Mouse (Mus musculus): ENCODE data around the gene Hlf. TPM values are rescaled to one million over a fixed set of nuclear protein-coding genes. Genes with fewer than 3 reads are reported as not detected.

Hlf gene
- polyA plus RNA-seq, 1 experiment: 0.54 TPM

- TF ChIP-seq POLR2A (IDR thresholded peaks at IDR 0.05; ENCODE audit: low read depth, low read length) (no peak), CTCF (IDR thresholded peaks at IDR 0.05; ENCODE audit: extremely low read depth, insufficient read depth, insufficient read length, insufficient replicate concordance) (peak; percentile 45; the same call in 1 of the 2 replicates)
- Histone ChIP-seq H3K27me3 (ENCODE audit: control insufficient read depth, insufficient read depth, low read length) (no peaks in the 10 kb centered on the region), H3K27ac (ENCODE audit: insufficient read depth, low read length) (no peak overlapping the region), H3K4me3 (ENCODE audit: extremely low read depth, insufficient read depth, insufficient read length) (no peak overlapping the region), H3K4me1 (ENCODE audit: control insufficient read depth, insufficient read depth, insufficient read length) (no peaks in the 10 kb centered on the region), H3K36me3 (ENCODE audit: control insufficient read depth, insufficient read depth, low read length) (no peaks in the 10 kb centered on the region)
- 41% methylated on average over 6 of the region's 6 CpGs for WGBS
- DNase-seq (ENCODE audit: low read depth in 1 of 2, low spot score in 2 of 2): peak in 1 of 2 experiments; percentile 12
These were observed 83.7 kb downstream of the Hlf start for GRCm38 (mm10) chr11:90306993-90307392.

GRCm38 (mm10) chr11:90306067-90306466 lies 84.6 kb downstream of the Hlf start:
- Histone ChIP-seq H3K4me1 (ENCODE audit: control insufficient read depth, insufficient read depth, insufficient read length) (no peaks in the 10 kb centered on the region), H3K27ac (ENCODE audit: insufficient read depth, low read length) (no peak overlapping the region), H3K4me3 (ENCODE audit: extremely low read depth, insufficient read depth, insufficient read length) (no peak overlapping the region), H3K27me3 (ENCODE audit: control insufficient read depth, insufficient read depth, low read length) (no peaks in the 10 kb centered on the region), H3K36me3 (ENCODE audit: control insufficient read depth, insufficient read depth, low read length) (no peaks in the 10 kb centered on the region)
- DNase-seq (ENCODE audit: low read depth in 1 of 2, low spot score in 2 of 2): no peak
- WGBS: 74% methylated on average over 5 of the region's 5 CpGs
- TF ChIP-seq CTCF (IDR thresholded peaks at IDR 0.05; ENCODE audit: extremely low read depth, insufficient read depth, insufficient read length, insufficient replicate concordance) (no peak), POLR2A (IDR thresholded peaks at IDR 0.05; ENCODE audit: low read depth, low read length) (no peak)

GRCm38 (mm10) chr11:90294622-90295021 lies 96.1 kb downstream of the Hlf start:
- no peaks in the 10 kb centered on the region for H3K4me1 ChIP-seq (ENCODE audit: control insufficient read depth, insufficient read depth, insufficient read length)
- 92% methylated on average over 2 of the region's 2 CpGs for WGBS
- TF ChIP-seq CTCF (IDR thresholded peaks at IDR 0.05; ENCODE audit: extremely low read depth, insufficient read depth, insufficient read length, insufficient replicate concordance): no peak
- TF ChIP-seq POLR2A (IDR thresholded peaks at IDR 0.05; ENCODE audit: low read depth, low read length): no peak

GRCm38 (mm10) chr11:90292766-90293165 lies 97.9 kb downstream of the Hlf start:
- TF ChIP-seq CTCF (IDR thresholded peaks at IDR 0.05; ENCODE audit: extremely low read depth, insufficient read depth, insufficient read length, insufficient replicate concordance) (no peak), POLR2A (IDR thresholded peaks at IDR 0.05; ENCODE audit: low read depth, low read length) (no peak)
- Histone ChIP-seq H3K36me3 (ENCODE audit: control insufficient read depth, insufficient read depth, low read length) (no peaks in the 10 kb centered on the region), H3K27me3 (ENCODE audit: control insufficient read depth, insufficient read depth, low read length) (no peaks in the 10 kb centered on the region), H3K4me3 (ENCODE audit: extremely low read depth, insufficient read depth, insufficient read length) (no peak overlapping the region), H3K4me1 (ENCODE audit: control insufficient read depth, insufficient read depth, insufficient read length) (no peaks in the 10 kb centered on the region), H3K27ac (ENCODE audit: insufficient read depth, low read length) (no peak overlapping the region)
- DNase-seq (ENCODE audit: low read depth in 1 of 2, low spot score in 2 of 2): no peak

More at GRCm38 (mm10) chr11:90294622-90295021, 96.1 kb downstream of the Hlf start:
- no peak for DNase-seq (ENCODE audit: low read depth in 1 of 2, low spot score in 2 of 2)
- H3K27ac ChIP-seq (ENCODE audit: insufficient read depth, low read length): no peak overlapping the region
- H3K27me3 ChIP-seq (ENCODE audit: control insufficient read depth, insufficient read depth, low read length): no peaks in the 10 kb centered on the region
- no peak overlapping the region for H3K4me3 ChIP-seq (ENCODE audit: extremely low read depth, insufficient read depth, insufficient read length)
- no peaks in the 10 kb centered on the region for H3K36me3 ChIP-seq (ENCODE audit: control insufficient read depth, insufficient read depth, low read length)

GRCm38 (mm10) chr11:90291156-90291555 lies 99.5 kb downstream of the Hlf start:
- no peak for DNase-seq (ENCODE audit: low read depth in 1 of 2, low spot score in 2 of 2)
- H3K4me3 ChIP-seq (ENCODE audit: extremely low read depth, insufficient read depth, insufficient read length): no peak overlapping the region
- H3K27me3 ChIP-seq (ENCODE audit: control insufficient read depth, insufficient read depth, low read length): no peaks in the 10 kb centered on the region
- H3K27ac ChIP-seq (ENCODE audit: insufficient read depth, low read length): no peak overlapping the region
- TF ChIP-seq CTCF (IDR thresholded peaks at IDR 0.05; ENCODE audit: extremely low read depth, insufficient read depth, insufficient read length, insufficient replicate concordance) (no peak), POLR2A (IDR thresholded peaks at IDR 0.05; ENCODE audit: low read depth, low read length) (no peak)
- H3K4me1 ChIP-seq (ENCODE audit: control insufficient read depth, insufficient read depth, insufficient read length): no peaks in the 10 kb centered on the region
- no peaks in the 10 kb centered on the region for H3K36me3 ChIP-seq (ENCODE audit: control insufficient read depth, insufficient read depth, low read length)
- WGBS: 85% methylated on average over 4 of the region's 4 CpGs

- Histone ChIP-seq H3K36me3 (ENCODE audit: control insufficient read depth, insufficient read depth, low read length) (no peaks in the 10 kb centered on the region), H3K27me3 (ENCODE audit: control insufficient read depth, insufficient read depth, low read length) (no peaks in the 10 kb centered on the region), H3K4me3 (ENCODE audit: extremely low read depth, insufficient read depth, insufficient read length) (no peak overlapping the region), H3K4me1 (ENCODE audit: control insufficient read depth, insufficient read depth, insufficient read length) (no peaks in the 10 kb centered on the region), H3K27ac (ENCODE audit: insufficient read depth, low read length) (no peak overlapping the region)
- 67% methylated on average over 6 of the region's 6 CpGs for WGBS
- TF ChIP-seq POLR2A (IDR thresholded peaks at IDR 0.05; ENCODE audit: low read depth, low read length) (no peak), CTCF (IDR thresholded peaks at IDR 0.05; ENCODE audit: extremely low read depth, insufficient read depth, insufficient read length, insufficient replicate concordance) (no peak)
- no peak for DNase-seq (ENCODE audit: low read depth in 1 of 2, low spot score in 2 of 2)
These were observed 104.0 kb downstream of the Hlf start for GRCm38 (mm10) chr11:90286550-90287154.

Other genes starting within 250 kb of the Hlf start
- 0.62 and 1.2 TPM in 2 replicates for gene Gm45716, start 203.2 kb downstream of the Hlf start, polyA plus RNA-seq (2012; rRNA removed)
- gene Mmd, start 141.4 kb downstream of the Hlf start, polyA plus RNA-seq (2012; rRNA removed): 9.6 and 14.8 TPM in 2 replicates
- 0.66 and 0.88 TPM in 2 replicates for gene Stxbp4, start 247.2 kb upstream of the Hlf start, polyA plus RNA-seq (2012; rRNA removed)
- gene Cox11, start 247.3 kb upstream of the Hlf start, polyA plus RNA-seq (2012; rRNA removed): 9.5 and 12.0 TPM in 2 replicates

Data from spleen, adult 2 months (tissue).